Mouse (Mus musculus) CH12.LX (cell line): ENCODE data around the gene Zfp691.

Experiments
- CHD1 ChIP-seq: IDR thresholded peaks from 2 replicates; pipeline ENCODE4 v1.6.1; 2012; ENCODE audit warnings: low read depth, low read length, improper control_type of control experiment, inconsistent platforms
- CTCF ChIP-seq, 2 experiments: IDR thresholded peaks in 1 of 2; conservative IDR thresholded peaks in 1 of 2; 2 replicates each; pipeline ENCODE4 v1.5.1; 2011 to 2012; ENCODE audit warnings: low read depth in 2 of 2, low read length in 2 of 2, improper control_type of control experiment in 1 of 2, inconsistent platforms in 1 of 2, mild to moderate bottlenecking in 1 of 2, moderate library complexity in 1 of 2
- EP300 ChIP-seq: IDR thresholded peaks from 2 replicates; pipeline ENCODE4 v1.6.1; 2011; ENCODE audit warnings: low read length, improper control_type of control experiment
- HCFC1 ChIP-seq: IDR thresholded peaks from 2 replicates; pipeline ENCODE4 v1.6.1; 2012; ENCODE audit warnings: low read depth, mild to moderate bottlenecking, inconsistent platforms, low read length, improper control_type of control experiment
- JUND ChIP-seq: conservative IDR thresholded peaks from 2 replicates; pipeline ENCODE4 v1.6.1; 2011; ENCODE audit warnings: low read depth, low read length, improper control_type of control experiment
- MAFK ChIP-seq: IDR thresholded peaks from 2 replicates; pipeline ENCODE4 v1.6.1; 2011; ENCODE audit warnings: low read length, improper control_type of control experiment; ENCODE audit not compliant: insufficient replicate concordance
- MAX ChIP-seq: IDR thresholded peaks from 2 replicates; pipeline ENCODE4 v1.6.1; 2011; ENCODE audit warnings: low read length, improper control_type of control experiment
- MEF2A ChIP-seq: IDR thresholded peaks from 2 replicates; pipeline ENCODE4 v1.6.1; 2014; ENCODE audit warnings: low read depth, mild to moderate bottlenecking, inconsistent platforms, low read length, improper control_type of control experiment, borderline replicate concordance
- POLR2A ChIP-seq: IDR thresholded peaks from 2 replicates; pipeline ENCODE4 v1.6.1; 2011; ENCODE audit warnings: low read depth, mild to moderate bottlenecking, improper control_type of control experiment, low read length
- POLR2AphosphoS2 ChIP-seq: IDR thresholded peaks from 2 replicates; pipeline ENCODE4 v1.6.1; 2011; ENCODE audit warnings: low read depth, low read length, improper control_type of control experiment
- RCOR1 ChIP-seq: conservative IDR thresholded peaks from 2 replicates; pipeline ENCODE4 v1.6.1; 2012; ENCODE audit warnings: low read depth, mild to moderate bottlenecking, inconsistent platforms, low read length, improper control_type of control experiment
- TBP ChIP-seq: conservative IDR thresholded peaks from 2 replicates; pipeline ENCODE4 v1.6.1; 2011; ENCODE audit warnings: low read depth, low read length, improper control_type of control experiment
- ZNF384 ChIP-seq: IDR thresholded peaks from 2 replicates; pipeline ENCODE4 v1.6.1; 2012; ENCODE audit warnings: low read depth, low read length, improper control_type of control experiment, inconsistent platforms

DNA sequence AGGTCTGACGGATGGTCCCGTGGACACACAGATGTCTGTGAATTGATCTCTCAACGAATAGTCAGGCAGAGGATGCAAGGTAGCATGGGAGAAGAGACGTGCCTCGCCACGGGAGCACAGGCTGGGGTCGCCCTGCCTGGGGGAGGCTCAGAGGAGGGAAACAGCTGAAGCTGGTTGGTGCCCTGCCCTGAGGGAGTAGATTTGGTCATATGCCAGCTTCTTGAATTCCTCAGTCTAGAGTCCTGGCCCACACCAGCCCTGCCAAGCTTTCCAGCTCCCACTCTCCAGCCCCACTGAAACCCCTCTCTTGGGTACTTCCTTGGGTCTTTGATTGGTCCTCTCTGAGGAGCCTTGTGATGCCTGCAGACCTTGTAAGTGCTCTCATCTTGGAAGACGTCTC lies 42.7 kb upstream of the Zfp691 start:
- TF ChIP-seq HCFC1, result no peak
- no peak for TF ChIP-seq POLR2A
- TF ChIP-seq EP300, result no peak
- TF ChIP-seq ZNF384, result no peak
- TF ChIP-seq CTCF (conservative IDR thresholded peaks at IDR 0.05 in 1 of 2, IDR thresholded peaks at IDR 0.05 in 1 of 2; ENCODE audit: low read depth in 2 of 2, low read length in 2 of 2), result no peak
- no peak for TF ChIP-seq MEF2A
- TF ChIP-seq POLR2AphosphoS2, result no peak
- no peak for TF ChIP-seq TBP
- no peak for TF ChIP-seq MAX
- TF ChIP-seq JUND, result no peak
- TF ChIP-seq RCOR1, result no peak
- TF ChIP-seq MAFK, result no peak
- no peak for TF ChIP-seq CHD1
